Mouse (Mus musculus): ENCODE measurements at regions not wholly inside any gene's neighbourhood (a gene's known extent, or its start where the extent isn't known, plus 50 kb on each side); places are given as distances from the start of the nearest gene placed in this dataset.
"Not testable (repeated sequence)": the region's sequence is repeated elsewhere in the genome, so short reads cannot be mapped to it uniquely, and the experiment has no call there.

- peak; percentile 82 for TF ChIP-seq CTCF (IDR thresholded peaks at IDR 0.05; ENCODE audit: borderline replicate concordance, control insufficient read depth, extremely low read depth, insufficient read depth, low read length, poor library complexity)
- TF ChIP-seq POLR2A (IDR thresholded peaks at IDR 0.05; ENCODE audit: control insufficient read depth, extremely low read depth, insufficient read depth, low read length, poor library complexity): not testable (repeated sequence)
Measured at GRCm38 (mm10) chr15:84616880-84617279, 52.5 kb upstream of the Prr5 start.
